Mouse (Mus musculus): ENCODE results near the gene Kdelr3.

Gene Kdelr3

GRCm38 (mm10) chr15:79516171-79517096, at the start of gene Kdelr3:
Gene Kdelr3, plus strand, starts transcription at chr15:79516411.
- DNase-seq (ENCODE audit: low spot score in 2 of 2), result no peak

GRCm38 (mm10) chr15:79466601-79467286, 49.5 kb upstream of the Kdelr3 start:
- peak; percentile 71 to 76 for DNase-seq (ENCODE audit: low spot score in 2 of 2)

DNA sequence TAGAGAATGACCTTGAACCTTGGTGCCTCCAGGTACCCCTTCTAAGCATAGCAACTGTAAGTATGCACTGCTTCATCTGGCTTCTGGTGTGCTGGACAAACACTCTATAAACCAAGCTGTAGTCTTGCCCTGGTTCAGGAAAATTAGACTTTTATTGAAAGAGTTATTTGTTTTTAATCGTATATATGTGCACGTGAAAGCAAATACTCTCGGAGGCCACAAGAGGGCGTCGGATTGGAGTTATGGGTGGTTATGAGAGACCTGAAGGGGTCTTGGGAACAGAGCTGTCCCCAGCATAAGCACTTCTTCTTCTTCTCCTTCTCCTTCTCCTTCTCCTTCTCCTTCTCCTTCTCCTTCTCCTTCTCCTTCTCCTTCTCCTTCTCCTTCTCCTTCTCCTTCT, 46.6 kb upstream of the Kdelr3 start:
- DNase-seq (ENCODE audit: low spot score in 2 of 2), result no peak

- DNase-seq (ENCODE audit: low spot score in 2 of 2), result no peak
These were observed 45.6 kb upstream of the Kdelr3 start for GRCm38 (mm10) chr15:79470583-79470982.

GRCm38 (mm10) chr15:79471095-79471494, 45.1 kb upstream of the Kdelr3 start:
- no peak for DNase-seq (ENCODE audit: low spot score in 2 of 2)

DNA sequence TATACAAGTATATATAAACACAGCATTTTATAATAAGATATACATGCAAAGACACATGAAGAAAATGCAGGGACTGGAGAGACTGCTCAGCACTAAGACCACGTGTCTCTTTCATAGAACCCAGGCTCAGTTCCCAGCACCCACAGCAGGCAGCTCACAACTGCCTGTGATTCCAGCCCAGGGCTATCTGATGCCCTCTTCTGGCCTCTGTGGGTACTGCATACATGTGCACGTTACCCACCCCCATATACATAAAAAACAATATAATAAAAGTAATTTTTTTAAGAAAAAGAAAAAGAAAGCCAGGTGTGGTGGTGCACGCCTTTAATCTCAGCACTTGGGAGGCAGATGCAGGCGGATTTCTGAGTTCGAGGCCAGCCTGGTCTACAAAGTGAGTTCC, 43.2 kb upstream of the Kdelr3 start:
- DNase-seq (ENCODE audit: low spot score in 2 of 2), result no peak

DNA sequence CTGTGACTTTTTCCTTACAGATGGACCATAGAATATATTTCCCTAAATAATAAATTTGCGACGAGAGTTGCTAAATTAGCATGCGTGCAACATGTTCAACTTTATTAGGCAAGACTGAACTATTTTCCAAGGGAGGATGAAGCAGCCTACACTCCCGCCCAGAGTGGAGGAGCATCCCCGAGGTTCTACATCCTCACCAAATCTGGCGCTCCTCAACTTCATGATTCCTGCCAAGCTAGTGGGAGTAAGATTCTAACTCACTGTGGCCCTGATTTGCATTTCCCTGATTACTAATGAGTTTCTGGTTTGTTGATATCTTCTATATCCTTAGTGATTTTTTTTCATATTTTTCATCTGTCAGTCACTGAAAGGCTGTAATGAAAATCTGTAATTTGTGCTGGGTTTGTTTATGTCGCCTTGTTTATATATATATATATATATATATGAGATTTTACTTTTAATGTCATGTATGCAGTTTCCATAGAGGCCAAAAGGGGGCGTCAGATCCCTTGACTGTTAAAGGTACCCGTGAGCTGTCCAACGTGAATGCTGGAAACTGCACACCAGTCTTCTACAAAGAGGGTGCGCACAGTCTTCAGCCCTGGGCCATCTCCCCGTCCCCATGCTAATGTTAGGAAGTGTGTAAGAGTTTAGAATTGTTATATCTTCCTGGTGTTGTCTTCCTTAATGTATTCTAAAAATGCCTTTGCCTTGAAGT, 42.4 kb upstream of the Kdelr3 start:
- no peak for DNase-seq (ENCODE audit: low spot score in 2 of 2)

DNA sequence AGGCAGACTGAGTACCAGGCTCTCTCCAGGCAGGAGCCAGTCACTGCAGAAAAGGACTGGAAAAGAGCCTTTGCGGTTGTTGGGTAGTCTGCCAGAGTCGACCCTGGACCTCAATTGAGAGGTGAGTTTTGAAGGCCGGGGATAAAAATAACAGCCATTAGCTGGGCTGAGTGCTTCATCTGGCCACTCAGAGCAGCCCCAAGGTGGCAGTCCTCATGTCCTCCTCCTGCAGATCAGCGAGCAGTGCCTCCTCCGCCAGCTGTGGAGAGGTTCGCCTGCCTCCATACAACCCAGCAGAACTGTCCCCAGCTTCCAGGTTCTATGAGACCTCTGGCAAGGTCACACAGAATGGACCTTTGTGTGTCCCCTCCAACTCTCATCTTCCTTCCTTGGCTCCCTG, 39.0 kb upstream of the Kdelr3 start:
- DNase-seq (ENCODE audit: low spot score in 2 of 2), result no peak

GRCm38 (mm10) chr15:79481181-79481688, 35.0 kb upstream of the Kdelr3 start:
- DNase-seq (ENCODE audit: low spot score in 2 of 2), result peak; percentile 67 to 77

GRCm38 (mm10) chr15:79489463-79489862, 26.7 kb upstream of the Kdelr3 start:
- DNase-seq (ENCODE audit: low spot score in 2 of 2), result no peak

GRCm38 (mm10) chr15:79493527-79493926, 22.7 kb upstream of the Kdelr3 start:
- DNase-seq (ENCODE audit: low spot score in 2 of 2), result peak in 1 of 2 experiments; percentile 59

DNA sequence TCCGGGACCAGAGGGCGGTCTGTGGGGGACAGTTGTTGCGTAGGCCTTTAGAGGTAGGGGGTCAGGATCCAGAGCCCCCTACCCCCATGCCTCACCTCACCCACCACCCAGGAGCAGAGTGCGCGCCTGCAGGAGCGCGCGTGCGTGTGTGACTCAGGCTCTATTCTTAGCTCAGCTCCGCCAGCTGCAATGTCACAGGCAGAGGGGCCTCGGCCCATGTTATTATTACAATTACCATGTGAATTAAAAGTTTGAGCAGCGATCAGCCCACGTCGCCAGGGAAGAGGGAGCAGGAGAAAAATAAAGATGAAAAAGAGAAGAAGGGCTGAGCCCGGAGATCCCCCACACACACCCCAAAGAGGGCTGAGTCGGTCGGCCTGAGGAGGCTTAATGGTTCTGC, 16.1 kb upstream of the Kdelr3 start:
- no peak for DNase-seq (ENCODE audit: low spot score in 2 of 2)

DNA sequence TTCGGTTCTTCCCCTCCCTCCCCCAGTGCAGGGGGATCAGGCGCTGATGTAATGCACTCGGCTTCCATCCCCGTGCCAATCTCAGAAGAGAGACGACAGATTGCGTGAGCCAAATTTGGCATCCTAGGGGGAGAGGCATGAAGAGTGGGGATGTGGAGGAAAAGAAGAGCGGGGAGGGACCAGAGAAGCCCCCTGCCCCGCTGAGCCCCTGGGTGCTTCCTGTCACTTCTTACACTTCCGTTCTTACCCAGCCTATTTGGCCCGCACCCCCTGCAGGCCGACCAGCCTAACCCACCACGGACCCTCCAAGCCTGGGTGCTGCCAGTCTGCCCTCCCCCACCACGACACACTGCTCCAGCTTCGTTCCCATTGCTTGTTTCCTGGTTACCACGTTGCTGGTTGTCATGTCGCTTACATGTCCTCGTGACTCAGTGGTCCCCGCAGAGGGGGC, 13.3 kb upstream of the Kdelr3 start:
- DNase-seq (ENCODE audit: low spot score in 2 of 2), result peak in 1 of 2 experiments; percentile 72

DNA sequence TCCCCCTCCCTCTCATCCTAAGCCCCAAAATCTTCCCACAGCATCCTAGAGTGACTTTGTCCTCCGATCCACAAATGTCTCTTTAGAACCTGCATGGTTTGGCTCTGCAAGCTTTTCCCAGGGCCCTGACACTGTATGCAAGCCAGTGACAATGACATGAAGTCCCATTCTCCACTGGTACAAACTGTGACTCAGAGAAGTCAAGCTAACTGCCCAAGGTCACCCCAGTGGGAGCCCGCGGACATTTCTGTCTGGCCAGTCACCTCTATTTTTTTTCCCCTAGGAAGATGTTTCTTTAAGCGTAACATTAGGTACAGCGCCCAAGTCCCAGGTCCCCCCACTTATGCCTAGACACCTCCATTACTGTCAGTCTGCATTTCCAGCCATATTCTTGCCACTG, 12.8 kb upstream of the Kdelr3 start:
- DNase-seq (ENCODE audit: low spot score in 2 of 2), result no peak

- no peak for DNase-seq (ENCODE audit: low spot score in 2 of 2)
These were observed 11.3 kb upstream of the Kdelr3 start, which contains the start of gene Kcnj4 for GRCm38 (mm10) chr15:79504707-79505452. Gene Kcnj4, minus strand, starts transcription at chr15:79505241.

DNA sequence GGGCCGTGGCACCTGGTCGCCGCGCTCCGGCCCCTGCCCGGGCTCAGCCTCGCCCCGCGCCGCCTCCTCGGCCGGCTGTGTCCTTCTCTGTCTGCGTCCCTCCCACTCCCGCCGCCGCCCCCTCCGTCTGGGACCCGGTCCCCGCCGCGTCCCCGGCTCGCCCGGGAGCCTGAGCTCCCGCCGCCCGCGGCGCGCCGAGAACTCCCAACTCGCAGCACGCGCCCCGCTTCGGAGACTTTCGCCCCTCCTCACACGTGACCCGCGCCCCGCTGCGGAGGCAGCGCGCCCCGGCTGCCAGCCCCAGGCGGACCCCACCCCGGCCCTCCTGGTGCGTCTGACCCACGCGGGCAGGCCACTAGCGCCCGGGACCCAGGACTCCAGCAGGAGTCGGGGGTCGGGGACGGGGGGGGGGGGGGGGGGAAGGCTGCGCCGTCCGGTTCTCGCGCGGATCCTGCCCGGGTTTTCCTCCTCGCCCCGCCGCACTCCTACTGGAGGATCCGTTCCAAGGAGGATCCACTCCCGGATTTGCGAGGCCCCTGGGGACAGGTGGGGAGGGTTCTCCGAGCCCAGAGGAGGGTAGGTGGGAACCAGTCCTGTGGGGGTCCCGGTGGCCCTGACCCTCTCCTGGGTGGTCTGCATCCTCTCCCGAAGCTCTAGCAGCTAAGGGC, 10.5 kb upstream of the Kdelr3 start:
- DNase-seq (ENCODE audit: low spot score in 2 of 2), result peak in 1 of 2 experiments; percentile 57

DNA sequence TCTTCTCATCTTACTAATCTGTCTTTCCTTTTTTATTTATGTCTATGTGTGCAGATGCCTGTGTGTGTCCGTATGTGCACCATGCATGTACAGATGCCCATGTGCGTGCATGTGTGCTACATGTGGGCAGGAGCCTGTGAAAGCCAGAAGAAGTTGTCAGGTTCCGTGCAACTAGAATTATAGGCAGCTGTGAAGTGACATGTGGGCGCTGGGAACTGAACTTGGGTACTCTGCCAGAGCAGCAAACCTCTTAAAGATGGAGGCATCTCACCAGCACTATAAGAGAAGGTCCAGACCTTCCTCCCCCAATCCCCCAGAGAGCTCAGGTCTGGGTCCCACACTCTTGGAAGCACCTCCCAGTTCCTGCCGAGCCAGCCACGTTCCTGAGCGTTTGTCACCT, 9.8 kb upstream of the Kdelr3 start:
- no peak for DNase-seq (ENCODE audit: low spot score in 2 of 2)

DNA sequence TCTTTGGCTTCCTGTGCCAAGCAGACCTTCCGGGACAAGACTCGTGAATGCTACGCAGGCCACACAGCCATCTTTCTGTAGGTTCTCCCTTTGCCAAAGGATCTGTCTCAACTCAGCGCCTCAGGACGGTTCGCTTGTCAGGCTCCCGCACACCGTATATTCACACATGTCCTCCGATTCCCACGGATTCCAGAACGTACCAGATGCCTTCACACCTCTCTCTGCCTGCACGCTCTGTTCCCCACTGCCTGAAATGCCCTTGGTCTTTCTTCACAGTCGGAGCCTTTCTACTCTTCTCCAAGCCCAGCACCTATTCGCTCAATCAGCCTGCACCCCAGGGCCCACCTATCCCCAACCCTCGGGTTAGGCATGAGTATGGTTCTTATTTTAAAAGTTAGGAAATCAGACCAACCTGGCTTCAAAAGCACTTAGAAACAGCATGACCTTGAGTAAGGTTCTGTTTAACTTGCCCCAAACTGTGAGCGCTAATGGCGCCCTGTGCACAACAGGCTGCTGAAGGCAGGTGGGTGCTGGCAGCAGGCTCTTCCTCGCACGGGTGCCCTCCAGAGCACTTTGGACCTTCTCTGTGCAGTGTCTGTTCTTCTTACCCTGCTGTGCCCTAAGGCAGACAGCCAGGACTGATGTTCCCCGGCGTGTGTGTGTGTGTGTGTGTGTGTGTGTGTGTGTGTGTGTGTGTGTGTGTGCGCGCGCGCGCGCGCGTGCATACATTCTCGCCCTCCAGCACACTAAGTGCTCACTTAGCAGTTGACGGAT, 9.0 kb upstream of the Kdelr3 start:
- DNase-seq (ENCODE audit: low spot score in 2 of 2), result peak in 1 of 2 experiments; percentile 61

GRCm38 (mm10) chr15:79509998-79510397, 6.2 kb upstream of the Kdelr3 start:
- peak in 1 of 2 experiments; percentile 80 for DNase-seq (ENCODE audit: low spot score in 2 of 2)

GRCm38 (mm10) chr15:79510425-79510824, 5.8 kb upstream of the Kdelr3 start:
- no peak for DNase-seq (ENCODE audit: low spot score in 2 of 2)

All from right cerebral cortex, postnatal 36 days (tissue).